Mouse (Mus musculus) liver, embryonic 12.5 days (tissue): ENCODE measurements around the gene Magi1. TPM values are rescaled to one million over a fixed set of nuclear protein-coding genes. Genes with fewer than 3 reads are reported as not detected.

Experiments
- ATAC-seq: fragments of 200-750 bp; cut with Nextera tagmentation; 2 replicates; pipeline ENCODE4 v1.8.0; 2017; ENCODE audit warnings: moderate number of reproducible peaks, mild to moderate bottlenecking, moderate library complexity
- H3K27ac ChIP-seq: fragments of 300-500 bp; sonication (generic); 2 replicates; pipeline ENCODE4 v1.5.1; 2016; ENCODE audit warnings: mild to moderate bottlenecking
- H3K27me3 ChIP-seq: fragments of 300-500 bp; sonication (generic); replicated peaks from 2 replicates; pipeline ENCODE4 v1.6.1; 2016; ENCODE audit warnings: mild to moderate bottlenecking, moderate library complexity
- H3K36me3 ChIP-seq: fragments of 300-500 bp; sonication (generic); 2 replicates; pipeline ENCODE4 v1.6.1; 2016; ENCODE audit warnings: mild to moderate bottlenecking, moderate library complexity
- H3K4me1 ChIP-seq: fragments of 300-500 bp; sonication (generic); 2 replicates; pipeline ENCODE4 v1.6.1; 2016
- H3K4me2 ChIP-seq: fragments of 300-500 bp; sonication (generic); 2 replicates; pipeline ENCODE4 v1.6.1; 2016; ENCODE audit warnings: mild to moderate bottlenecking, moderate library complexity
- H3K4me3 ChIP-seq: fragments of 300-500 bp; sonication (generic); 2 replicates; pipeline ENCODE4 v1.5.1; 2016; ENCODE audit warnings: mild to moderate bottlenecking, moderate library complexity
- H3K9ac ChIP-seq: fragments of 300-500 bp; sonication (generic); 2 replicates; pipeline ENCODE4 v1.6.1; 2016; ENCODE audit warnings: mild to moderate bottlenecking, moderate library complexity
- H3K9me3 ChIP-seq: fragments of 300-500 bp; sonication (generic); replicated peaks from 2 replicates; pipeline ENCODE4 v1.6.1; 2016; ENCODE audit warnings: mild to moderate bottlenecking, moderate library complexity
- WGBS: fragments of 180-500 bp; shearing (Covaris S2); methylation state at CpG from one replicate; pipeline ENCODE4 v1.1.7; 2016; ENCODE audit not compliant: insufficient replicate concordance; 5-methylcytosine and 5-hydroxymethylcytosine counted together
- polyA plus RNA-seq: library from polyadenylated mRNA; unstranded; fragments of >200 nt; fragmentation: Nextera tagmentation; extraction: Ambion mirVana; gene quantifications from 2 replicates; pipeline ENCODE4 v1.2.1, GENCODE M21; 2016

Gene Magi1
- polyA plus RNA-seq, 1 experiment from 2014 or later = 2.5 TPM

DNA sequence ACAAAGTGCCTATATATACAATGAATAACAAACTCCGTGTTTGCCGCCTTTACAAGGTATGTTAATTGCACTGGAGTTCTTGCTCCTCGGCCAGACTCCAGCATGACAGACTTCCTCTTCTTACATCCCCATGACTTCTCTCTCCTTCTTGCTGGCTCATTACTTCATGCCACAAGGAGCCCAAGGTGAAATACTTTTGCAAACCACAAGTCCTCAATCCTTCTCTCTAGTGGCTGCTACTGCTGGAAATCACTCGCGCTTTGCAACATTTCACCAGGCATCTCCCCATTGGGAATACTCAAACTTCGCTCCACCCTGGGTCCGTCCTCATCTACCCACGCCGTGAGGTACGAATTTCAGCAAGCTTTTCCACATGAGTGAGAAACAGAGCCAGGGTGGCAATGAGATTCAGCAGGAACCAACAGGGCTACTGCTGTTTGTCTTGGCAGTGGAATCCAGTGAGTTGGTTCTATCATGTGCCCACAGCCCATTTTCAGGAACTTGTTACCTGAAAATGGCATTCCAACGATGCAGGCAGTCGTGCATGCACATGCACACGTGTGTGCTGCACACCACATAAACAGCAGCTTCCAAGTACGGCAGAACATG is 88.3 kb downstream of the Magi1 start:
- no peak overlapping the region for H3K4me3 ChIP-seq
- no peak for ATAC-seq
- H3K9ac ChIP-seq = no peak overlapping the region
- no peaks in the 10 kb centered on the region for H3K36me3 ChIP-seq
- WGBS = 69% methylated on average over 14 of the region's 14 CpGs
- peaks cover 15% of the 10 kb centered on the region for H3K27me3 ChIP-seq
- H3K9me3 ChIP-seq = no peaks in the 10 kb centered on the region
- H3K4me2 ChIP-seq = no peak overlapping the region
- 0 out of 2 replicates have a peak, but pooled peaks cover 2% of the 10 kb centered on the region for H3K4me1 ChIP-seq
- no peak overlapping the region for H3K27ac ChIP-seq

- 70% methylated on average over 5 of the region's 5 CpGs for WGBS
- Histone ChIP-seq H3K9ac (no peak overlapping the region), H3K4me3 (no peak overlapping the region), H3K27ac (no peak overlapping the region), H3K36me3 (no peaks in the 10 kb centered on the region), H3K27me3 (peaks cover 10% of the 10 kb centered on the region; the same call in 1 of the 2 replicates), H3K9me3 (no peaks in the 10 kb centered on the region), H3K4me2 (no peak overlapping the region), H3K4me1 (peaks cover 9% of the 10 kb centered on the region; the same call in 1 of the 2 replicates)
- ATAC-seq = no peak
Measured at GRCm38 (mm10) chr6:94190830-94191229, 92.9 kb downstream of the Magi1 start.

GRCm38 (mm10) chr6:94189379-94189778 is 94.3 kb downstream of the Magi1 start:
- Histone ChIP-seq H3K27me3 (peaks cover 17% of the 10 kb centered on the region), H3K4me3 (no peak overlapping the region), H3K9ac (no peak overlapping the region), H3K4me1 (peaks cover 9% of the 10 kb centered on the region; the same call in 1 of the 2 replicates), H3K36me3 (no peaks in the 10 kb centered on the region), H3K4me2 (no peak overlapping the region), H3K27ac (no peak overlapping the region), H3K9me3 (no peaks in the 10 kb centered on the region)
- ATAC-seq = no peak
- 46% methylated on average over 5 of the region's 5 CpGs for WGBS

DNA sequence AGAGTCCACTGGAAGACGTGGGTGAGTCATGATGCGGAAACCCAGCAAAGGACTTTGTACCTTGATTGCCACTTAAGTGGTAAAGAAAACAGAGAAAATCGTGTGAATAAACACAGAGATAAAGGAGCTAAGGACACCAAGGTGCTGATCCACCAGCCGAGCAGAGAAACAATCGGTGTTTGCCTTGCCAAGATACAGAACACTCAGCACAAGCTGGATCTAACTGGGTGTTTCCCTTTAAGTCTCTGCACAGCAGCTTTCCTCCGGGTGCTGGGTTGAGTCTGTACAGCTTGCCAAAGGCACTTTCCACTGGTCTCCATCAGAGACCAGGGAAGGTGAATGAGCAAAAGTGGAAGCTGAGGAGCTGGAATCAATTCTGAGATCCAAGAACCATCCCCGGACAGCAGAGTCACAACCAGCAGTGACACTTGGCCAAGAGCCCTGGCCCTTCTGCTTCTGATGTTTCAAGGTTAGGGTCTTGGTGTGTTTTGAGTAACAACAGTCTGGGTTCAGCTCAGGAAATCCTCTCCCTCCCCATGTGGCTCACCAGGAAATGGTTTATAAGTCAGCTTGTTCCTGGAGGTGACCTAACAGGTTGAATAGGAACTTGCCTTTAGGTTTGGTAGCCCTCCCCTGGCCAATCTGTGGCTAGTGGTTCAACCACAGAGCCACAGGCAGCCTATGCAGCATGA is 96.9 kb downstream of the Magi1 start:
- ATAC-seq = no peak
- H3K36me3 ChIP-seq = no peaks in the 10 kb centered on the region
- no peaks in the 10 kb centered on the region for H3K9me3 ChIP-seq
- WGBS = 31% methylated on average over 7 of the region's 7 CpGs
- H3K9ac ChIP-seq = no peak overlapping the region
- no peak overlapping the region for H3K4me2 ChIP-seq
- no peak overlapping the region for H3K4me3 ChIP-seq
- H3K27ac ChIP-seq = no peak overlapping the region
- H3K4me1 ChIP-seq = peaks cover 13% of the 10 kb centered on the region; the same call in 1 of the 2 replicates
- H3K27me3 ChIP-seq = peaks cover 18% of the 10 kb centered on the region

GRCm38 (mm10) chr6:94184268-94184667 is 99.4 kb downstream of the Magi1 start:
- no peak for ATAC-seq
- no peaks in the 10 kb centered on the region for H3K36me3 ChIP-seq
- no peak overlapping the region for H3K4me3 ChIP-seq
- H3K9me3 ChIP-seq = no peaks in the 10 kb centered on the region
- H3K27me3 ChIP-seq = peaks cover 18% of the 10 kb centered on the region
- no peak overlapping the region for H3K27ac ChIP-seq
- H3K9ac ChIP-seq = no peak overlapping the region
- no peak overlapping the region for H3K4me2 ChIP-seq
- peaks cover 8% of the 10 kb centered on the region; the same call in 1 of the 2 replicates for H3K4me1 ChIP-seq
- 43% methylated on average over 4 of the region's 4 CpGs for WGBS

GRCm38 (mm10) chr6:94183354-94183851 is 100.3 kb downstream of the Magi1 start:
- Histone ChIP-seq H3K36me3 (no peaks in the 10 kb centered on the region), H3K4me1 (peaks cover 8% of the 10 kb centered on the region; the same call in 1 of the 2 replicates), H3K27ac (no peak overlapping the region), H3K27me3 (peaks cover 18% of the 10 kb centered on the region), H3K4me3 (no peak overlapping the region), H3K9ac (no peak overlapping the region), H3K4me2 (no peak overlapping the region), H3K9me3 (no peaks in the 10 kb centered on the region)
- ATAC-seq = no peak
- 66% methylated on average over 14 of the region's 14 CpGs for WGBS

- Histone ChIP-seq H3K27me3 (peaks cover 18% of the 10 kb centered on the region), H3K4me3 (no peak overlapping the region), H3K9ac (no peak overlapping the region), H3K4me2 (no peak overlapping the region), H3K27ac (no peak overlapping the region), H3K36me3 (no peaks in the 10 kb centered on the region), H3K4me1 (peaks cover 5% of the 10 kb centered on the region; the same call in 1 of the 2 replicates), H3K9me3 (no peaks in the 10 kb centered on the region)
- 38% methylated on average over 2 of the region's 2 CpGs for WGBS
- ATAC-seq = no peak
Measured at GRCm38 (mm10) chr6:94181673-94182255, 102.0 kb downstream of the Magi1 start.

GRCm38 (mm10) chr6:94180331-94181150 is 103.2 kb downstream of the Magi1 start:
- Histone ChIP-seq H3K9ac (no peak overlapping the region), H3K36me3 (no peaks in the 10 kb centered on the region), H3K4me1 (peaks cover 5% of the 10 kb centered on the region; the same call in 1 of the 2 replicates), H3K4me2 (no peak overlapping the region), H3K27ac (no peak overlapping the region), H3K4me3 (no peak overlapping the region), H3K9me3 (no peaks in the 10 kb centered on the region), H3K27me3 (peaks cover 22% of the 10 kb centered on the region)
- ATAC-seq = no peak
- WGBS = 81% methylated on average over 14 of the region's 14 CpGs

DNA sequence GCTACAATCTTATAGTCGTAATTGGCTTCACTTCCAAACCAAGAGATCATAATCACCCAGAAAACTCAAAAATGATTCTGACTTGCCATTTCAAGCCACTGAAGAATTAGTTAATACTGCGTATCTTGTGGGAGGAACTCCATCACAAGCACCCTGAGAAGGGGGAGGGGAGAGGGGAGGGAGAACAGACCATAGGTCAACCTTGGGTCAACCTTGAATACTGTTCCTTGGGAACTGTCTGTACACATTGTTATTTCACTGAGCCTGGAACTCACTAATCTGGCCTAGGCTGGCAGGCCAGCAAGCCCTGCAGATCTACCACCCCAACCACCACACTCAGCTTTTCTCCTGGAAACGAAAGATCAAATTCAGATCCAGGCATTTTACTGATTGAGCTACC is 106.2 kb downstream of the Magi1 start:
- 54% methylated on average over 3 of the region's 3 CpGs for WGBS
- Histone ChIP-seq H3K27ac (no peak overlapping the region), H3K27me3 (peaks cover 11% of the 10 kb centered on the region; the same call in 1 of the 2 replicates), H3K9me3 (no peaks in the 10 kb centered on the region), H3K9ac (no peak overlapping the region), H3K4me3 (no peak overlapping the region), H3K4me2 (no peak overlapping the region), H3K36me3 (no peaks in the 10 kb centered on the region), H3K4me1 (peaks cover 5% of the 10 kb centered on the region; the same call in 1 of the 2 replicates)
- no peak for ATAC-seq

GRCm38 (mm10) chr6:94176705-94177104 is 107.0 kb downstream of the Magi1 start:
- no peak overlapping the region for H3K4me3 ChIP-seq
- no peak overlapping the region for H3K9ac ChIP-seq
- H3K9me3 ChIP-seq = no peaks in the 10 kb centered on the region
- no peak for ATAC-seq
- H3K27ac ChIP-seq = no peak overlapping the region
- H3K4me2 ChIP-seq = no peak overlapping the region
- 26% methylated on average over 4 of the region's 4 CpGs for WGBS
- no peaks in the 10 kb centered on the region for H3K36me3 ChIP-seq
- peaks cover 4% of the 10 kb centered on the region; the same call in 1 of the 2 replicates for H3K27me3 ChIP-seq
- H3K4me1 ChIP-seq = 0 out of 2 replicates have a peak, but pooled peaks cover under 1% of the 10 kb centered on the region

DNA sequence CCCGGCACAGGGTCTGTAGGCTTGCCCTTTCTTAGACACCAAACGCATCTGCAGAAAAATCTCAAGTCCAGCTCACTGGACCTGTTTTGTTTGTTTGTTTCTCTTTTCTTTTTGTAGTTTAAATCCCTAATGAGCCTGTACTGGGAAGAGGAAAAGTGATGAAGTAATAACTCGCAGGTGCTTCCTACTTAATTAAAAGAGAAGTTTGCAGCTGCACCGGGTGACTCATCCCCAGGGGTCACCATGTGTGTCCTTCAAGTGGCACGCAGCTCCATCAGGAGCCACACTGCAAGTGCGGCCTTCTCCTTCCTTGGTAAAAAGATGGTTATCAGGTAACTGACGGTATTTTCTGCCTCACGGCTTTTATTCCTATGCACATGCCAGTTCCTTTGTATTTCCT is 112.5 kb downstream of the Magi1 start:
- H3K4me3 ChIP-seq = no peak overlapping the region
- H3K27ac ChIP-seq = no peak overlapping the region
- peaks cover 2% of the 10 kb centered on the region for H3K4me1 ChIP-seq

More for the DNA sequence above, 112.5 kb downstream of the Magi1 start:
- Histone ChIP-seq H3K27me3 (peaks cover 3% of the 10 kb centered on the region; the same call in 1 of the 2 replicates), H3K9me3 (no peaks in the 10 kb centered on the region), H3K36me3 (no peaks in the 10 kb centered on the region), H3K9ac (no peak overlapping the region), H3K4me2 (no peak overlapping the region)
- WGBS = 25% methylated on average over 8 of the region's 8 CpGs
- no peak for ATAC-seq
